Mouse (Mus musculus) lung, postnatal 4 days (tissue): ENCODE results near the gene Gcfc2.

Experiments
- DNase-seq, 2 experiments: peaks; one replicate each; pipeline ENCODE4 v3.0.0; 2021

Gcfc2 gene

DNA sequence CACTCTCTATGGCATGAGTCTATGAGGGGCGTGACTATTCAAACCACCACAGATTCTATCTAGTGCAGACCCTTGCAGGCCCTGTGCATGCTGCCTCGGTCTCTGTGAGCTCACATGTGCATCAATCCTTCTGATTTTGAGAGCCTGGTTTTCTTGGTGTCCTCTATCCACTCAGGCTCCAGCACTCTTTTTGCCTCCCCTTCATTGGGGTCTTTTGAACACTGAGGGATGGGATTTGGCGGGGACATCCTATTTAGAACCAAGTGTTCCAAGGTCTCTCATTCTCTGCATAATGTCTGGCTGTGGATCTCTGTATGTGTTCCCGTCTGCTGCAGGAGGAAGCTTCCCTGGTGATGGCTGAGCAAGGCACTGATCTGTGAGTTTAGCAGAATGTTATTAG is 55.8 kb downstream of the Gcfc2 start:
- no peak for DNase-seq

DNA sequence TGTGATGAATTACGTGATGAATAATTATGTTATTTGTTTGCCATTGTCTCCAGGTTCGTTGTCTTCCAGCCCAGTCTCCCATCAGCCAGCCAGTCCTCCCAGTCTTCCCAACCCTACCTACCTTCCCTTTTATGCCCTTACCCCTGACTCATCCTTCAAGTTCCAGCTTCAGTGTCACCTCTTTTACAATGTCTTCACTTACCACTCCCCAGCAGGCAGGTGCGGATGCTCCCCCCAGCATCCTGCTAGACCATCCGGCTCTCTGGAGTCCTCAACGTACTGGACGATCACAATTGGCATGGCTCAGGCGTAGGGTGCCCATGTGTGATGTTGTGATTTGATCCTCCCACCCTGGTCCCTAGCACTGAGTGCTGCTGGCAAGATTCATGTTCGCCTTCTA is 62.7 kb downstream of the Gcfc2 start:
- DNase-seq, result no peak

DNA sequence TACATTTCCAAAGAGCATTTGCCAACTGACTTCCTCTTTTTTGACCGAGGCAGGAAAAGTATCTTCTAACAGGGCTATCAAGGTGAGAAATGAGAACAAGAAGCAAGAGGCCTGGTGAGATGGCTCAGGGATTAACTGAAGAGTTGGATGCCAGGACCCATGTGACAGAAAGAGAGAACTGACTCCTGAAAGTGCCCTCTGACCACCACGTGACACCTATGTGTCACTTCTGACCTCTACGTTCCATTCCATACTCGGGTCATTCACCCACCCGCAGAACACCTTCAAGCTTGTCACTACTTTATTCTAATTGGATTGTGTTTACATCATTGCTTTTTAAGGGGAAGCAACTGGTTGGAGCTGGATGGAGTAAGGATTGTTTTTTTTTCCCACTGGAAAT is 63.1 kb downstream of the Gcfc2 start:
- no peak for DNase-seq

DNA sequence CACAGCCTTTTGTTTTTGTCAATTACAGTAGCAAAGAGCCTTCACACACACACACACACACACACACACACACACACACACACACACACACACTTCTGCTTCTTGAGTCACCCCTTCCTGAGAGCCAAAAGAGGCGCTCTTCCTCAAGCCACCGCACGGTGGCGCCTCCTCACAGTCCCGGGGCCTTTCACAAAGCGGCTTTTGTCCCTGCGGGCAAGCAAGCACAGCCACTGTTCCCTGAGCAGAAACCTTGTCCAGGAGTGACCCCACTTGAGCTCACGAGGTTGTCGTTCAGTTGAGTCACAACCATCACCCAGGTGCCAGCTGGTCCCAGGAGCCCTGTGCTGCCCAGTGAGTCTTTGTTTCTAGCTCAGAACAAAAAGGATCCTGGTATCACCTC is 63.5 kb downstream of the Gcfc2 start:
- DNase-seq, result peak; percentile 91 to 92

DNA sequence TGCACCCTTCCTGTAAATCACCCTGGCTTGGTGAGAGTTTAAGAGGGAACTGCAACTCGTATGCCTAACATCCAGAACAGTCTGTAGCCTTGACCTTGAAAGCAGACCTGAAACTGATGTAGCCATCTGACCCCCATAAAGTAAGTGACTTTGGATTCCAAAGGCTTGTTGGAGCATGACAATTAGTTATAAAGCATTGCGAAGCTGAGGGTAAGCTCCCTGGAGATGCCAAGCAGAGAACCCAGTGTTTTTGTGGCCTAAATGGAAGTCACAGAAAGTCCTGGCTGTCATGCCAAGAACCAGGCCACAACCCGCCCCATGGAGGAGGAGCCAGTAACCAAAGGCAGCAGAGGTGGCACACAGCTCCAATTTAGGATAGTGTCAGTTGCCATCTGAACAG is 64.1 kb downstream of the Gcfc2 start:
- DNase-seq, result peak in 1 of 2 experiments; percentile 16

DNA sequence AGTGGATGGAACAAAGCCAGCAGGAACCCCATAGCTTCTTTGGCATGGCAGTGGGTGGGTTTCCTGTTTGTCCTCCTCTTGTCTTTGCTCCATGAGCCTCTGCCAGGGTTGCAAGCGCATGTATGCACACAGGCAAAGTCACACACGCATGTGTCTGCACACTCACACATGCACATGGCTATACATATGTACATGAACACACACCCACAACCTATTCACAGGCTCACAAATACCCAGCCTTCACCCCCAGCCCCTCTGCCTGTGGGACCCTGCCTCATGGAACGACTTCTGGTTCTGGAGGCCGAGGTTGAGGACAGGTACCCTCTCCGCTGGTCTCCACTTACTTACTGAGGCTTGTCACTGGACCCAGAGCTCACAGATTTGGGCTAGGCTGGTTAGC is 64.9 kb downstream of the Gcfc2 start:
- DNase-seq, result peak in 1 of 2 experiments; percentile 3

DNA sequence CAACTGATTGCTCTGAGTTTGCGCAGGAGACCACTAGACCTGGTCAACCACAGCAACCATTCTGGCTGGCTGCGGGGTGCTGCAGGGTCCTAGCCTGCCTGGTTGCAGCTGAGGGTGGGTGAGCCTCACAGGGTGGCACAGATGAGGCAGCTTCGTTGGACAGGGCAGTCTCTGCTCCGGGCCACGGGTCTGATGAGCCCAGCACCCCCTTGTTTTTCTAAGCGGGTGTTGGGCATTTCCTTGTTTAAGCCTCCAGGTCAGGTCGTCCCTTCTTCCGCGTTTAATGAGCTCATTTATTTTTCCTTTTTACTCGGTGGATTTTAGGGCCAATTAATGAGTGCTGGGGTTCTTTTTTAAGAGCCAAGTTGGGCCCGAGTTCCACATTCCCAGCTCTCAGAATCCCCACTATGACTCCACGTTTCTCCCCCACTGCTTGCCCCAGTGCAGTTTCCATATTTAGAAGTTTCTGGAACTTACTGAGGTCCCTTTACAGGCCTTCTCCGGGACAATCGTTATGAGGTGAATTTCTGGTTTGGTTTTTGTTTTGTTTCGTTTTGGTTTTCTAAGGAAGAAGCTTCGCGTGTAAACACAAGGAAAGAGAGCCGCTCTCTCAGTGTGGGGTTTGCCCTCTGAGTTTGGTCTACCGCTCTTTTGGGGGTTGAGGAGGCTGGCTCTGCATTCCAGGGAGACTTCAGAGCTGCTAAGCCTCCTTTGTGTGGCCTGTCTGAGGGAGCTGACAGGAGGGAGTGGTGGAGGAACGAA is 66.8 kb downstream of the Gcfc2 start:
- no peak for DNase-seq
